Mouse (Mus musculus): ENCODE results near the gene Olfr555.
"Not testable (repeated sequence)": the region's sequence is repeated elsewhere in the genome, so short reads cannot be mapped to it uniquely, and the experiment has no call there.

DNA sequence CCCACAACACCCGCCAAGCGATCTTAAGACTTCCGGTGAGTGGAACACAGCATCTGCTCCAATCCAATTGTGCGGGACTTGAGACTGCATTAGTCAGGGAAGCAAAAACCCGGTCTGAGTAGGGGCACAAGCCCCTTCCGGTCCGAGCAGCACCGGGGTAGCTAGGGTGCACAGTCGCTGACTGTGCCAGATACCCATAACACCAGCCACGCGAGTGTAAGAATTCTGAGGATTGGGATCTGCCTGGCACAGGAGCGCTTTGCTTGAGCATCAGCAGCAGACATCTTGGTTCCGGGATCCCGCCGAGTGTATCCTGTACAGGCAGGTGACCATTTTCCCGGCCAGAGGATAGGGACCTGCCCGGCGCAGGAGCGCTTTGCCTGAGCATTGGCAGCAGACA, 38.3 kb upstream of the Olfr555 start:
- TF ChIP-seq CTCF (IDR thresholded peaks at IDR 0.05; ENCODE audit: control insufficient read depth, insufficient read depth, insufficient replicate concordance, low read depth, low read length); POLR2A (IDR thresholded peaks at IDR 0.05; ENCODE audit: control insufficient read depth, low read depth, low read length): not testable (repeated sequence)

All from testis, adult 2 months (tissue).